Mouse (Mus musculus) adrenal gland, adult 2 months (tissue): ENCODE data around the gene Erc2. TPM values are rescaled to one million over a fixed set of nuclear protein-coding genes. Genes with fewer than 3 reads are reported as not detected.
A peak's percentile ranks its signal among the peaks of the same experiment; 100 is the strongest.

Experiments used
- DNase-seq: peaks from one replicate; pipeline ENCODE4 v3.0.0; 2021
- polyA plus RNA-seq: library from polyadenylated mRNA; depleted of rRNA; stranded (reverse); fragments of >200 nt; gene quantifications from 2 replicates; pipeline ENCODE4 v1.2.3, GENCODE M21; 2012
- total RNA-seq, 2 experiments: library from RNA; stranded (reverse); gene quantifications; 2 replicates each; pipeline ENCODE4 v1.2.3; 2021

Gene Erc2
- total and polyA plus RNA-seq, 3 experiments = 1.7 to 9.6 (median 7.1) TPM

- DNase-seq = no peak
Observed at GRCm38 (mm10) chr14:27775367-27775766, 153.1 kb downstream of the Erc2 start.

GRCm38 (mm10) chr14:27778503-27778902 lies 156.3 kb downstream of the Erc2 start:
- DNase-seq = no peak

GRCm38 (mm10) chr14:27778982-27779701 lies 156.9 kb downstream of the Erc2 start:
- no peak for DNase-seq

- no peak for DNase-seq
Observed at GRCm38 (mm10) chr14:27781221-27781620, 159.0 kb downstream of the Erc2 start.

- no peak for DNase-seq
Observed at GRCm38 (mm10) chr14:27784826-27785225, 162.6 kb downstream of the Erc2 start.

- DNase-seq = no peak
Observed at GRCm38 (mm10) chr14:27785562-27785961, 163.3 kb downstream of the Erc2 start.

GRCm38 (mm10) chr14:27789066-27789898 lies 167.1 kb downstream of the Erc2 start:
- no peak for DNase-seq

GRCm38 (mm10) chr14:27798184-27798934 lies 176.1 kb downstream of the Erc2 start:
- no peak for DNase-seq

GRCm38 (mm10) chr14:27800766-27801165 lies 178.5 kb downstream of the Erc2 start:
- DNase-seq = no peak

- no peak for DNase-seq
Observed at GRCm38 (mm10) chr14:27803961-27804360, 181.7 kb downstream of the Erc2 start.

GRCm38 (mm10) chr14:27805064-27805463 lies 182.8 kb downstream of the Erc2 start:
- DNase-seq = no peak

GRCm38 (mm10) chr14:27808080-27808479 lies 185.9 kb downstream of the Erc2 start:
- peak; percentile 34 for DNase-seq

- no peak for DNase-seq
Observed at GRCm38 (mm10) chr14:27808523-27809114, 186.4 kb downstream of the Erc2 start.

GRCm38 (mm10) chr14:27810790-27811189 lies 188.6 kb downstream of the Erc2 start:
- DNase-seq = peak; percentile 46

GRCm38 (mm10) chr14:27811649-27812048 lies 189.4 kb downstream of the Erc2 start:
- DNase-seq = no peak

- no peak for DNase-seq
Observed at GRCm38 (mm10) chr14:27815739-27816138, 193.5 kb downstream of the Erc2 start.

GRCm38 (mm10) chr14:27818986-27819385 lies 196.8 kb downstream of the Erc2 start:
- DNase-seq = no peak

- peak; percentile 46 for DNase-seq
Observed at GRCm38 (mm10) chr14:27821801-27822200, 199.6 kb downstream of the Erc2 start.

GRCm38 (mm10) chr14:27822566-27822965 lies 200.3 kb downstream of the Erc2 start:
- no peak for DNase-seq

GRCm38 (mm10) chr14:27823048-27823447 lies 200.8 kb downstream of the Erc2 start:
- peak; percentile 84 for DNase-seq

GRCm38 (mm10) chr14:27823897-27824296 lies 201.7 kb downstream of the Erc2 start:
- peak; percentile 66 for DNase-seq

- DNase-seq = no peak
Observed at GRCm38 (mm10) chr14:27826829-27827228, 204.6 kb downstream of the Erc2 start.
